Mouse (Mus musculus): Measurements from ENCODE around the gene Cdcp2. TPM values are rescaled to one million over a fixed set of nuclear protein-coding genes. Genes with fewer than 3 reads are reported as not detected.

The Cdcp2 gene
- polyA plus RNA-seq, 1 experiment from 2014 or later = not detected

DNA sequence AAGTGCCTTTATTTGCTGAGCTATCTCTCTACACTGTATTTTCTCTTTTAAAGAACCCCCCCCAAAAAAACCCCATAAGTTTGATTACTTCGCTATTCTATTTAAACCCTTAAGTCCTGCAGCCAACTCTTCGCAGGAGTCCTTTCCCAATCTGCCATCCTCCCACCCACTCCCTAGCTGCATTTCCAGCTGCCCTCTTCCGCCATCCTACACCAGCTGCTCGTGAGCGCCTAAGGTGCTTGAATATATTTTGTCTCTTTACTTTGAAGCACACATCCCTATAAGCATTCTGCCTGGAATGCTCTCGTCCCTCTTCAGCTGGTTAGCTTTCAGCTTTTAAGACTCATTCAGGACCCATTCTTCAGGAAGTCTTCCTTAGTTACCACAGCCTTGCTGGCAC, 54.3 kb downstream of the Cdcp2 start:
- Histone ChIP-seq H3K27ac (ENCODE audit: low read depth, low read length) (no peak overlapping the region), H3K4me1 (ENCODE audit: control insufficient read depth, insufficient read depth, low read length) (no peaks in the 10 kb centered on the region), H3K36me3 (ENCODE audit: control insufficient read depth, insufficient read depth, low read length) (peaks cover 4% of the 10 kb centered on the region; the same call in 1 of the 2 replicates), H3K27me3 (ENCODE audit: control insufficient read depth, insufficient read depth, low read length) (no peaks in the 10 kb centered on the region), H3K9me3 (replicated peaks; ENCODE audit: control insufficient read depth, low read length) (no peaks in the 10 kb centered on the region), H3K9ac (ENCODE audit: low read depth, low read length) (no peak overlapping the region), H3K4me2 (no peak overlapping the region), H3K4me3 (ENCODE audit: low read depth, low read length) (no peak overlapping the region)
- ATAC-seq (replicated peaks; ENCODE audit: insufficient number of reproducible peaks, low FRiP score, low TSS enrichment) = no peak
- 88% methylated on average over 6 of the region's 6 CpGs for WGBS (ENCODE audit: insufficient replicate concordance)

- Histone ChIP-seq H3K9me3 (replicated peaks; ENCODE audit: control insufficient read depth, low read length) (no peaks in the 10 kb centered on the region), H3K36me3 (ENCODE audit: control insufficient read depth, insufficient read depth, low read length) (0 out of 2 replicates have a peak, but pooled peaks cover 7% of the 10 kb centered on the region), H3K4me2 (no peak overlapping the region), H3K4me1 (ENCODE audit: control insufficient read depth, insufficient read depth, low read length) (0 out of 2 replicates have a peak, but pooled peaks cover 4% of the 10 kb centered on the region), H3K9ac (ENCODE audit: low read depth, low read length) (no peak overlapping the region), H3K27me3 (ENCODE audit: control insufficient read depth, insufficient read depth, low read length) (no peaks in the 10 kb centered on the region), H3K27ac (ENCODE audit: low read depth, low read length) (no peak overlapping the region), H3K4me3 (ENCODE audit: low read depth, low read length) (no peak overlapping the region)
- WGBS (ENCODE audit: insufficient replicate concordance) = 83% methylated on average over 8 of the region's 8 CpGs
- ATAC-seq (replicated peaks; ENCODE audit: insufficient number of reproducible peaks, low FRiP score, low TSS enrichment) = no peak
Measured at GRCm38 (mm10) chr4:107152571-107152970, 55.9 kb downstream of the Cdcp2 start.

- 86% methylated on average over 4 of the region's 4 CpGs for WGBS (ENCODE audit: insufficient replicate concordance)
- ATAC-seq (replicated peaks; ENCODE audit: insufficient number of reproducible peaks, low FRiP score, low TSS enrichment) = no peak
Measured at GRCm38 (mm10) chr4:107156983-107157401, 60.3 kb downstream of the Cdcp2 start.

GRCm38 (mm10) chr4:107159166-107159773, 62.6 kb downstream of the Cdcp2 start:
- H3K27me3 ChIP-seq (ENCODE audit: control insufficient read depth, insufficient read depth, low read length) = no peaks in the 10 kb centered on the region

More at GRCm38 (mm10) chr4:107156983-107157401, 60.3 kb downstream of the Cdcp2 start:
- Histone ChIP-seq H3K27ac (ENCODE audit: low read depth, low read length) (no peak overlapping the region), H3K4me2 (no peak overlapping the region), H3K9me3 (replicated peaks; ENCODE audit: control insufficient read depth, low read length) (no peaks in the 10 kb centered on the region), H3K36me3 (ENCODE audit: control insufficient read depth, insufficient read depth, low read length) (0 out of 2 replicates have a peak, but pooled peaks cover 7% of the 10 kb centered on the region), H3K4me1 (ENCODE audit: control insufficient read depth, insufficient read depth, low read length) (0 out of 2 replicates have a peak, but pooled peaks cover 8% of the 10 kb centered on the region), H3K9ac (ENCODE audit: low read depth, low read length) (no peak overlapping the region), H3K27me3 (ENCODE audit: control insufficient read depth, insufficient read depth, low read length) (no peaks in the 10 kb centered on the region), H3K4me3 (ENCODE audit: low read depth, low read length) (no peak overlapping the region)

DNA sequence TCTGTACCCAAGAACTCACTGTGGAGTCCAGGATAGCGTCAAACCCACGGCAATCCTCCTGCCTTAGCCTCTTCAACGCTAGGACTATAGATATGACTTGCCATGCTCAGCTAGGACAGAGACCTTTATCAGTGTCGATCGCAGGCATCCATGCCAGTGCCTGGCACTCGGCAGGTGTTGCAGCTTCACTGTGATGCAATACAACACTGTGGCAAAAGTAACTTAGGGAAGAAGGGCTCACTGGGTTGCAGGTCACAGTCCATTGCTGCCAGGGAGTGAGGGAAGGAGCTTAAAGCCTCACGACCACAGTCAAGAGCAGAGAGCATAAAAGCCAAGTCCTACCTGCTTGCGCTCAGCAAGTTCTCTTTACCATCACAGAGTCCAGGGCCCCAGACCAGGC, 63.5 kb downstream of the Cdcp2 start:
- H3K36me3 ChIP-seq (ENCODE audit: control insufficient read depth, insufficient read depth, low read length) = 0 out of 2 replicates have a peak, but pooled peaks cover 7% of the 10 kb centered on the region
- no peak overlapping the region for H3K27ac ChIP-seq (ENCODE audit: low read depth, low read length)
- 88% methylated on average over 8 of the region's 8 CpGs for WGBS (ENCODE audit: insufficient replicate concordance)
- H3K4me2 ChIP-seq = no peak overlapping the region
- H3K4me1 ChIP-seq (ENCODE audit: control insufficient read depth, insufficient read depth, low read length) = 0 out of 2 replicates have a peak, but pooled peaks cover 8% of the 10 kb centered on the region
- H3K4me3 ChIP-seq (ENCODE audit: low read depth, low read length) = no peak overlapping the region
- H3K27me3 ChIP-seq (ENCODE audit: control insufficient read depth, insufficient read depth, low read length) = no peaks in the 10 kb centered on the region
- no peak overlapping the region for H3K9ac ChIP-seq (ENCODE audit: low read depth, low read length)
- no peak for ATAC-seq (replicated peaks; ENCODE audit: insufficient number of reproducible peaks, low FRiP score, low TSS enrichment)
- no peaks in the 10 kb centered on the region for H3K9me3 ChIP-seq (replicated peaks; ENCODE audit: control insufficient read depth, low read length)

More at GRCm38 (mm10) chr4:107159166-107159773, 62.6 kb downstream of the Cdcp2 start:
- no peak overlapping the region for H3K27ac ChIP-seq (ENCODE audit: low read depth, low read length)
- 0 out of 2 replicates have a peak, but pooled peaks cover 8% of the 10 kb centered on the region for H3K4me1 ChIP-seq (ENCODE audit: control insufficient read depth, insufficient read depth, low read length)
- no peak overlapping the region for H3K4me2 ChIP-seq
- WGBS (ENCODE audit: insufficient replicate concordance) = 86% methylated on average over 11 of the region's 11 CpGs
- H3K9me3 ChIP-seq (replicated peaks; ENCODE audit: control insufficient read depth, low read length) = no peaks in the 10 kb centered on the region
- no peak overlapping the region for H3K4me3 ChIP-seq (ENCODE audit: low read depth, low read length)
- no peak overlapping the region for H3K9ac ChIP-seq (ENCODE audit: low read depth, low read length)
- no peak for ATAC-seq (replicated peaks; ENCODE audit: insufficient number of reproducible peaks, low FRiP score, low TSS enrichment)
- 0 out of 2 replicates have a peak, but pooled peaks cover 7% of the 10 kb centered on the region for H3K36me3 ChIP-seq (ENCODE audit: control insufficient read depth, insufficient read depth, low read length)

Other genes with a start within 250 kb of the Cdcp2 start
- gene Ssbp3, start 186.2 kb upstream of the Cdcp2 start, polyA plus RNA-seq (2014; fragmentation: Nextera tagmentation; extraction: Ambion mirVana) = 54.2 and 63.4 TPM in 2 replicates
- gene Mrpl37, start 30.0 kb upstream of the Cdcp2 start, polyA plus RNA-seq (2014; fragmentation: Nextera tagmentation; extraction: Ambion mirVana) = 108 and 113 TPM in 2 replicates
- gene Cyb5rl, start 29.9 kb upstream of the Cdcp2 start, polyA plus RNA-seq (2014; fragmentation: Nextera tagmentation; extraction: Ambion mirVana) = 3.2 and 3.7 TPM in 2 replicates
- gene Tmem59, start 81.5 kb downstream of the Cdcp2 start, polyA plus RNA-seq (2014; fragmentation: Nextera tagmentation; extraction: Ambion mirVana) = 302 and 326 TPM in 2 replicates
- 19.0 and 19.6 TPM in 2 replicates for gene Tceanc2, start 82.2 kb downstream of the Cdcp2 start, polyA plus RNA-seq (2014; fragmentation: Nextera tagmentation; extraction: Ambion mirVana)
- not detected in 2 replicates for gene Ldlrad1, start 112.3 kb downstream of the Cdcp2 start, polyA plus RNA-seq (2014; fragmentation: Nextera tagmentation; extraction: Ambion mirVana)
- gene Lrrc42, start 156.6 kb downstream of the Cdcp2 start, polyA plus RNA-seq (2014; fragmentation: Nextera tagmentation; extraction: Ambion mirVana) = 70.4 and 79.3 TPM in 2 replicates
- 35.1 and 38.7 TPM in 2 replicates for gene Hspb11, start 156.7 kb downstream of the Cdcp2 start, polyA plus RNA-seq (2014; fragmentation: Nextera tagmentation; extraction: Ambion mirVana)
- not detected in 2 replicates for gene Dio1, start 210.3 kb downstream of the Cdcp2 start, polyA plus RNA-seq (2014; fragmentation: Nextera tagmentation; extraction: Ambion mirVana)
- 41.6 and 43.8 TPM in 2 replicates for gene Yipf1, start 217.5 kb downstream of the Cdcp2 start, polyA plus RNA-seq (2014; fragmentation: Nextera tagmentation; extraction: Ambion mirVana)

Data from heart, embryonic 11.5 days (tissue).